Mouse (Mus musculus): ENCODE measurements around the gene Cacnb2. TPM values are rescaled to one million over a fixed set of nuclear protein-coding genes. Genes with fewer than 3 reads are reported as not detected.

Cacnb2 gene
- polyA plus RNA-seq, 1 experiment from 2014 or later = 6.2 TPM

- WGBS = 78% methylated on average over 3 of the region's 3 CpGs
- Histone ChIP-seq H3K9me3 (ENCODE audit: control insufficient read depth, low read depth, low read length) (no peaks in the 10 kb centered on the region), H3K27me3 (ENCODE audit: control insufficient read depth, insufficient read depth, low read length) (no peaks in the 10 kb centered on the region), H3K4me3 (ENCODE audit: low read depth, low read length) (no peak overlapping the region), H3K4me1 (ENCODE audit: control insufficient read depth, insufficient read depth, low read length) (no peaks in the 10 kb centered on the region), H3K27ac (ENCODE audit: low read length) (no peak overlapping the region), H3K4me2 (replicated peaks; ENCODE audit: low read depth, low read length) (no peak overlapping the region), H3K36me3 (ENCODE audit: control insufficient read depth, insufficient read depth, low read length) (no peaks in the 10 kb centered on the region), H3K9ac (replicated peaks; ENCODE audit: low read depth, low read length) (no peak overlapping the region)
- ATAC-seq (ENCODE audit: insufficient number of reproducible peaks, insufficient read depth, low FRiP score, low read depth) = no peak
These were observed 340.9 kb downstream of the Cacnb2 start for GRCm38 (mm10) chr2:14943691-14944357.

DNA sequence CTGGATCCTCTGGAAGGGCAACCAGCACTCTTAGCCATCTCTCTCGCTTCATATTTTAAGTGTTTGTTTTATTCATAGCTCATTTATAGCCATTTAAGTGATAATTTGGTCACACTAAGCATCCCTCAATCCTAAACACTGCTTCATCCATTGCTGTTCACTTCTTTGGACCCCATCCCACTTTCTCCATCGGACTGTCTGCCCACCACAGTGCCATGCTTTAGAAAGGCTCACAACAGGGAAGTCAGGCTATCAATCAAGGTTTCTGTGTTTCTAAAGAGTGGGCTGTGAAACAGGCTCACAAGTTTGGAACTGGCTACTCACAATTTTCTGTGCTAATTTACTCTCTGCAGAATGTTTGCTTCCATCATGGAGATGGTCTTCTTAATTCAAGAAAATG, 350.2 kb downstream of the Cacnb2 start:
- Histone ChIP-seq H3K4me2 (replicated peaks; ENCODE audit: low read depth, low read length) (no peak overlapping the region), H3K4me1 (ENCODE audit: control insufficient read depth, insufficient read depth, low read length) (no peaks in the 10 kb centered on the region), H3K9ac (replicated peaks; ENCODE audit: low read depth, low read length) (no peak overlapping the region), H3K27ac (ENCODE audit: low read length) (no peak overlapping the region), H3K9me3 (ENCODE audit: control insufficient read depth, low read depth, low read length) (no peaks in the 10 kb centered on the region), H3K4me3 (ENCODE audit: low read depth, low read length) (no peak overlapping the region), H3K27me3 (ENCODE audit: control insufficient read depth, insufficient read depth, low read length) (no peaks in the 10 kb centered on the region), H3K36me3 (ENCODE audit: control insufficient read depth, insufficient read depth, low read length) (no peaks in the 10 kb centered on the region)
- ATAC-seq (ENCODE audit: insufficient number of reproducible peaks, insufficient read depth, low FRiP score, low read depth) = no peak
- WGBS = 81% methylated on average over 2 of the region's 2 CpGs

DNA sequence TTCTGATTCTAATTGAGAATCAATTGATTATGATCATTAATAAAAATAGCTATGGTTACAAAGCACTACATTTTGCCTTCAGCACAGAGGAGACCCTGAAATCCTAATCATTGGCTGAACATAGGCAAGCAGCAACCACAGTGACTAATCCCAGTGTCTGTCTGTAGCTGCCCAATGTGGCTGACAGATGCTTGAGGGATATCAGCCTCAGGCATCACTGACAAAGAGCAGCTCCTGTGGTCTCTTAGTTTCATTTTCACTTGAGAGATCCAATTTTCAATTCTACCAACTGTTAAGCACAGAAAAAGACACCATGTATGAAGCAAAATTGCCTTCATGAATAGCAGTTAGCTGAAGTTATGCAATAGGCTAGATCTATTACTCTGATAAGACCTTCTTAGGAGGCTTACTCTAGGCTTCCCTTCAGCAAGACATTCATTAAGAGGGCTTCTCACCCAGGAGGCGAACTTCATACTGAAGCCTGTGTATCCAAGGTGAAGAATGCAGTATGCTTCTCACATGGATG, 358.1 kb downstream of the Cacnb2 start:
- no peak overlapping the region for H3K4me2 ChIP-seq (replicated peaks; ENCODE audit: low read depth, low read length)
- WGBS = 58% methylated on average over 1 of the region's 1 CpGs
- no peaks in the 10 kb centered on the region for H3K4me1 ChIP-seq (ENCODE audit: control insufficient read depth, insufficient read depth, low read length)
- no peak overlapping the region for H3K27ac ChIP-seq (ENCODE audit: low read length)
- H3K27me3 ChIP-seq (ENCODE audit: control insufficient read depth, insufficient read depth, low read length) = no peaks in the 10 kb centered on the region
- ATAC-seq (ENCODE audit: insufficient number of reproducible peaks, insufficient read depth, low FRiP score, low read depth) = no peak
- H3K9me3 ChIP-seq (ENCODE audit: control insufficient read depth, low read depth, low read length) = no peaks in the 10 kb centered on the region
- H3K9ac ChIP-seq (replicated peaks; ENCODE audit: low read depth, low read length) = no peak overlapping the region
- no peak overlapping the region for H3K4me3 ChIP-seq (ENCODE audit: low read depth, low read length)
- no peaks in the 10 kb centered on the region for H3K36me3 ChIP-seq (ENCODE audit: control insufficient read depth, insufficient read depth, low read length)

- Histone ChIP-seq H3K4me3 (ENCODE audit: low read depth, low read length) (no peak overlapping the region), H3K27me3 (ENCODE audit: control insufficient read depth, insufficient read depth, low read length) (no peaks in the 10 kb centered on the region), H3K9ac (replicated peaks; ENCODE audit: low read depth, low read length) (no peak overlapping the region), H3K36me3 (ENCODE audit: control insufficient read depth, insufficient read depth, low read length) (no peaks in the 10 kb centered on the region), H3K4me2 (replicated peaks; ENCODE audit: low read depth, low read length) (no peak overlapping the region), H3K4me1 (ENCODE audit: control insufficient read depth, insufficient read depth, low read length) (no peaks in the 10 kb centered on the region), H3K9me3 (ENCODE audit: control insufficient read depth, low read depth, low read length) (no peaks in the 10 kb centered on the region), H3K27ac (ENCODE audit: low read length) (no peak overlapping the region)
- ATAC-seq (ENCODE audit: insufficient number of reproducible peaks, insufficient read depth, low FRiP score, low read depth) = no peak
- WGBS = 76% methylated on average over 2 of the region's 2 CpGs
These were observed 358.6 kb downstream of the Cacnb2 start for GRCm38 (mm10) chr2:14961493-14961892.

- Histone ChIP-seq H3K4me3 (ENCODE audit: low read depth, low read length) (no peak overlapping the region), H3K27me3 (ENCODE audit: control insufficient read depth, insufficient read depth, low read length) (no peaks in the 10 kb centered on the region), H3K9ac (replicated peaks; ENCODE audit: low read depth, low read length) (no peak overlapping the region), H3K4me1 (ENCODE audit: control insufficient read depth, insufficient read depth, low read length) (no peaks in the 10 kb centered on the region), H3K9me3 (ENCODE audit: control insufficient read depth, low read depth, low read length) (no peaks in the 10 kb centered on the region), H3K36me3 (ENCODE audit: control insufficient read depth, insufficient read depth, low read length) (no peaks in the 10 kb centered on the region), H3K27ac (ENCODE audit: low read length) (no peak overlapping the region), H3K4me2 (replicated peaks; ENCODE audit: low read depth, low read length) (no peak overlapping the region)
- 70% methylated on average over 11 of the region's 11 CpGs for WGBS
- ATAC-seq (ENCODE audit: insufficient number of reproducible peaks, insufficient read depth, low FRiP score, low read depth) = no peak
These were observed 381.1 kb downstream of the Cacnb2 start for GRCm38 (mm10) chr2:14984029-14984428.

GRCm38 (mm10) chr2:14988451-14988850, 385.6 kb downstream of the Cacnb2 start:
- no peak overlapping the region for H3K4me3 ChIP-seq (ENCODE audit: low read depth, low read length)
- no peaks in the 10 kb centered on the region for H3K4me1 ChIP-seq (ENCODE audit: control insufficient read depth, insufficient read depth, low read length)
- H3K36me3 ChIP-seq (ENCODE audit: control insufficient read depth, insufficient read depth, low read length) = no peaks in the 10 kb centered on the region
- H3K4me2 ChIP-seq (replicated peaks; ENCODE audit: low read depth, low read length) = no peak overlapping the region
- ATAC-seq (ENCODE audit: insufficient number of reproducible peaks, insufficient read depth, low FRiP score, low read depth) = no peak
- H3K27ac ChIP-seq (ENCODE audit: low read length) = no peak overlapping the region
- H3K9me3 ChIP-seq (ENCODE audit: control insufficient read depth, low read depth, low read length) = no peaks in the 10 kb centered on the region
- no peak overlapping the region for H3K9ac ChIP-seq (replicated peaks; ENCODE audit: low read depth, low read length)
- no peaks in the 10 kb centered on the region for H3K27me3 ChIP-seq (ENCODE audit: control insufficient read depth, insufficient read depth, low read length)
- WGBS = 77% methylated on average over 4 of the region's 4 CpGs

GRCm38 (mm10) chr2:14989350-14989749, 386.5 kb downstream of the Cacnb2 start:
- Histone ChIP-seq H3K4me2 (replicated peaks; ENCODE audit: low read depth, low read length) (no peak overlapping the region), H3K27ac (ENCODE audit: low read length) (no peak overlapping the region), H3K36me3 (ENCODE audit: control insufficient read depth, insufficient read depth, low read length) (no peaks in the 10 kb centered on the region), H3K4me3 (ENCODE audit: low read depth, low read length) (no peak overlapping the region), H3K4me1 (ENCODE audit: control insufficient read depth, insufficient read depth, low read length) (no peaks in the 10 kb centered on the region), H3K9ac (replicated peaks; ENCODE audit: low read depth, low read length) (no peak overlapping the region), H3K27me3 (ENCODE audit: control insufficient read depth, insufficient read depth, low read length) (no peaks in the 10 kb centered on the region), H3K9me3 (ENCODE audit: control insufficient read depth, low read depth, low read length) (no peaks in the 10 kb centered on the region)
- ATAC-seq (ENCODE audit: insufficient number of reproducible peaks, insufficient read depth, low FRiP score, low read depth) = no peak
- WGBS = 88% methylated on average over 4 of the region's 4 CpGs

- no peaks in the 10 kb centered on the region for H3K36me3 ChIP-seq (ENCODE audit: control insufficient read depth, insufficient read depth, low read length)
- WGBS = 91% methylated on average over 4 of the region's 4 CpGs
- no peak overlapping the region for H3K9ac ChIP-seq (replicated peaks; ENCODE audit: low read depth, low read length)
- H3K4me1 ChIP-seq (ENCODE audit: control insufficient read depth, insufficient read depth, low read length) = no peaks in the 10 kb centered on the region
- H3K4me3 ChIP-seq (ENCODE audit: low read depth, low read length) = no peak overlapping the region
- H3K9me3 ChIP-seq (ENCODE audit: control insufficient read depth, low read depth, low read length) = no peaks in the 10 kb centered on the region
- H3K27me3 ChIP-seq (ENCODE audit: control insufficient read depth, insufficient read depth, low read length) = no peaks in the 10 kb centered on the region
- ATAC-seq (ENCODE audit: insufficient number of reproducible peaks, insufficient read depth, low FRiP score, low read depth) = no peak
- no peak overlapping the region for H3K27ac ChIP-seq (ENCODE audit: low read length)
- no peak overlapping the region for H3K4me2 ChIP-seq (replicated peaks; ENCODE audit: low read depth, low read length)
These were observed 389.6 kb downstream of the Cacnb2 start for GRCm38 (mm10) chr2:14992531-14992930.

GRCm38 (mm10) chr2:14996036-14996435, 393.1 kb downstream of the Cacnb2 start:
- Histone ChIP-seq H3K4me1 (ENCODE audit: control insufficient read depth, insufficient read depth, low read length) (no peaks in the 10 kb centered on the region), H3K4me3 (ENCODE audit: low read depth, low read length) (no peak overlapping the region), H3K27ac (ENCODE audit: low read length) (no peak overlapping the region), H3K36me3 (ENCODE audit: control insufficient read depth, insufficient read depth, low read length) (no peaks in the 10 kb centered on the region), H3K9me3 (ENCODE audit: control insufficient read depth, low read depth, low read length) (no peaks in the 10 kb centered on the region), H3K4me2 (replicated peaks; ENCODE audit: low read depth, low read length) (no peak overlapping the region), H3K27me3 (ENCODE audit: control insufficient read depth, insufficient read depth, low read length) (no peaks in the 10 kb centered on the region), H3K9ac (replicated peaks; ENCODE audit: low read depth, low read length) (no peak overlapping the region)
- 84% methylated on average over 4 of the region's 4 CpGs for WGBS
- no peak for ATAC-seq (ENCODE audit: insufficient number of reproducible peaks, insufficient read depth, low FRiP score, low read depth)

All from stomach, embryonic 14.5 days (tissue).